Mouse (Mus musculus): ENCODE results near the gene Mast4.
A peak's percentile ranks its signal among the peaks of the same experiment; 100 is the strongest.
"Not testable (repeated sequence)": the region's sequence is repeated elsewhere in the genome, so short reads cannot be mapped to it uniquely, and the experiment has no call there.

Mast4 gene

DNA sequence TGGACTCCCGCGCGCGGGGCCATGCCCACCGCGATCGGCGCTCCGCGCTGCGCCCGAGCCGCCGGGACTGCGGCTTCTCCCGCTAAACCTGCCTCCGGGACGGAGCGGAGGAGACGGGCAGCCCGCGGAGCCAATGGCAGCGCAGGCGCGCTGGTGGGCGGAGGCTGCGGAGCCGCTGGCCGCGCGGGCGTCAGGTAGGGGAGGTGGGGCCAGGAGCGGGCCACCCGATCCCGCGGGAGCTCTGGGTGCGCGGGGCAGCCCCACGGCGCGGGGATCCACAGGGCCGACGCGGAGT, at the start of gene Mast4:
Gene Mast4 (minus strand): TSS at position 106 of the 295 bp plus-strand sequence.
- peak; percentile 29 to 53 for DNase-seq (ENCODE audit: low spot score in 2 of 2)

DNA sequence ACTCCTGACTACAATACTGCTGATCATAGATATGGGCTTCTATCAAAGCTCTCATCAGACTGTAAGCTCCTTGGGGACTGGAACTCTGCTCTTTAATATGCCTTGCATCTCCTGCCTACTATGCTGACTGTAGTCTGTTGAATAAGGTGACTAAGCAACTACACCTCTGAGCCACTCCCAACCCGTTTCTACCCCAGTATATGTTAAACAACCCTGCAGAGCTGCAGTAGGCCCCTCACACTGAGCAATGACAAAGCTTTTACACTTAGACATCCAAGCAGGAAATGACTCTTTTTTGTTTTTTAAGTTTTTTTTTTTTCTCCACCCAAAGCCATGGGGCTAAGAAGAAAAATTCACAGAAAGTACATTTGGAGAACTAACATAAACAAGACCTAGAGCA, 40.2 kb upstream of the Mast4 start:
- no peak for DNase-seq (ENCODE audit: low spot score in 2 of 2)

DNA sequence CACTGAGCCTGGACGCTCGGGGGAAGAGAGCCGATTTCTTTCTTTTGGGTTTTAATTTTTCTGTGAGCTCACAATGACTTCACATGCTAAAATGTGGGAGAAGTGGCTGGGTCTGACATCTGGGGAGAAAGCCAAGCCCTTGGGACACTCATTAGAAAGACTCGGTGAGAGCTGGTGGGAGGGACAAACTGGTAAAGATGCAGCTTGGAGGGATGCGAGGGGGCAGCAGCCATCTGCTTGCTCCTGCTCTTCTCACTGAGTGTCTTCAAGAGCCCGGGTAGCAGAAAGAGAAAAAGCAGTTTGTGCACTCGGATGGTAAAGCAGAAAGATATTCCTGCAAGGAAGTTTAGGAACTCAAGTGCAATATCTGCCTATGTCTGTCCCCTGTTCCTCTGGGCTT, 34.9 kb upstream of the Mast4 start:
- DNase-seq (ENCODE audit: low spot score in 2 of 2), result no peak

DNA sequence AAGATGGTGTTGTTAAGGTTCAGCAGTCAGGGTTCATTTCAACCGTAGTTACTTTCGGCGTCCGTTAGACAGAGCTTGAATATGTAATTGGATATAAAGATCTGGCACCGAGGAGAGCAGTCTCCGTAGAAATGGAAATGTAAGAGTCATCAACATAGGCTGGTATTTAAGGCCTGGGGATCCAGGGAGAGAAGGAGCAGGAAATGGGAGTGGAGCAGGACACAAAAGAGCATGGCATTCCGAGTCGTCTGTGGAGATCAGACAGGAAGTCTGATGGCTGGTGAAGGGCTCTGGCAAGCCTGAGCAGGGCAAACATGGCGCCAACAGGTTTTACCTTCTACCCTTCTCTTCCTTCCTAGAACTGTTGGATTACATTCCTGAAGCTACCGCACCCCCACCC, 28.9 kb upstream of the Mast4 start:
- no peak for DNase-seq (ENCODE audit: low spot score in 2 of 2)

DNA sequence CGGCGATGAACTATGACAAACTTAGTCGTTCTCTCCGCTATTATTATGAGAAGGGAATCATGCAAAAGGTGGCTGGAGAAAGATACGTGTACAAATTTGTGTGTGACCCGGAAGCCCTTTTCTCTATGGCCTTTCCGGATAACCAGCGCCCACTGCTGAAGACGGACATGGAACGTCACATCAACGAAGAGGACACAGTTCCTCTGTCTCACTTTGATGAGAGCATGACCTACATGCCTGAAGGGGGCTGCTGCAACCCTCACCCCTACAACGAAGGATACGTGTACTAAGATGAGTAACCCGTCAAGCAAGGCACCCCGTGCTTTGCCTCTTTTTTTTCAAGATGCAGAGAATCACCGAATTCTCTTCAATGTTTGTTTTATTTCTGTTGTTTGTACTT, 23.1 kb upstream of the Mast4 start:
- not testable (repeated sequence) for DNase-seq (ENCODE audit: low spot score in 2 of 2)

DNA sequence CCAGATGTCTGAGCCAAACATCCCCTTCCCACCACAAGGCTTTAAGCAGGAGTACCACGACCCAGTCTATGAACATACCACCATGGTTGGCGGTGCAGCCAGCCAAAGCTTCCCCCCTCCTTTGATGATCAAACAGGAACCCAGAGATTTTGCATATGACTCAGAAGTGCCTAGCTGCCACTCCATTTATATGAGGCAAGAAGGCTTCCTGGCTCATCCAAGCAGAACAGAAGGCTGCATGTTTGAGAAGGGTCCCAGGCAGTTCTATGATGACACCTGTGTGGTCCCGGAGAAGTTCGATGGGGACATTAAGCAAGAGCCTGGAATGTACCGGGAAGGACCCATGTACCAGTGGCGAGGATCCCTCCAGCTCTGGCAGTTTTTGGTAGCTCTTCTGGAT, 22.6 kb upstream of the Mast4 start:
- not testable (repeated sequence) for DNase-seq (ENCODE audit: low spot score in 2 of 2)

DNA sequence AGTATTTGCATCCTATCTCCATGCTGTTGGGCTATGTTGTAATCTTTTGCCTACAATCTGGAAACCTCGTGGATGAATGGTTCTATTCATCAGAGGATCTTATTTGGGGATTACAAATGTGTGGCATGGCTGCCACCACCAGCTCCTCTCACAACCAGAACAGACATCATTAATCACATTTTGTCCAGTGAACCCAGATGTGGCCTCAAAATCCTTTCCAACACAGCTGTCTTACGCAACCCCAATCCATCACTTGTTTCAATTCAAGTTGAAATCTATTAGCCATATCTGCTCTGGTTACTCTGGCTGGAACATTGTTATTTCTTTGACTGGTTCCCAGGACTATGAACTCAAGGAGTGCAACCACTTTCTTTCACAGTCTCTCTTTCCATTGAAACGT, 20.4 kb upstream of the Mast4 start:
- DNase-seq (ENCODE audit: low spot score in 2 of 2), result no peak

DNA sequence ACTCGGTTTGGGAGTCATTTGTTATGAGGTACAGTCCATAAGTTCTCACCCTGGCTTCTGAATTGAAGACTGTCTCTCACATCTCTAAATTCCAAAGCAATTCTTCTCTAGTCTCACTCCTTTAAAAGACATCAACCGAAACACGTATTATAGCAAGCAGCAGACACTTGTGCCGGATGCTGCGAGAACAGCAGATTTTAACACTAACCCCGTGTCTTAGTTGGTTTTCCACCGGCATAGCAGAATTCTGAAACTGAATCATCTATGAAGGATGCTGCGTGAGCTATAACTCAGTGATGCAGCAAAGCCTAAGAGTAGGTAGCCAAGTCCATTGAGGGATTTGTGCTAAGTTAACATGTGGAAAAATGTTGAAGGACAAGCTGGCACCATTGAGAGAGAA, 10.5 kb upstream of the Mast4 start:
- no peak for DNase-seq (ENCODE audit: low spot score in 2 of 2)

DNA sequence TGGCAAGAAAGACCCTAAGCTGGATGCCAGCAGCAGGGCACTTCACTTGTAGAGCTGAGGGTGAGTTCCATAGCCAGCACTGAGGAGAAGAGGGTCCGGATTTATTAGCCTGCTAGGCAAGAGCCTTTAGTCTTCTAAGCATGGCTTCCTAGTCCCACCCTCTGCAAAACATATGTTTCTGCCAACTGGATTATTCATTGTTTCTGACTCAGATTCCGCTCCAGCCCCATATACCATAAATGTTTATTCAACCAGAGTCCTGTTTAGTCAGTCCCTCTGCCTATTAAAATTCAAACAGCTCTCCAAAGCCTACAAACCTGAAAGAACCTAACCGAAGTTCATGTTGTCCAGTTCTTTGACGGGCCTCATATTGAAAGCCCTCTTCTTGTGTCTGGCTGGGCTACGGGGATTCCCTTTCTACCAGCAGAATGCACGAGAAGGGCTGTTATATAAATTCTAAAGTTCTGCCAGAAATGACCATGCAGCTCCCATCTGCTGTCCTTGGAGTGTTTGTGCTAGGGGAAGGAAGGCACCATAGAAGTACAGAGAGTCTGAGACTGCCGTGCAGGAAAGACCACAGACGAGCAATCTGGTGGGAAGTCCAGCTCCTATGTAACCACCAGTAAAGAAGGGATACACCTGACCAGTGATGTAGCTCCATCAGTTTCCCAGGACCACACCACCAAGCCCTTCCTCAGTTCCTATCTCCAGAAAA, 9.9 kb upstream of the Mast4 start:
- DNase-seq (ENCODE audit: low spot score in 2 of 2), result no peak

DNA sequence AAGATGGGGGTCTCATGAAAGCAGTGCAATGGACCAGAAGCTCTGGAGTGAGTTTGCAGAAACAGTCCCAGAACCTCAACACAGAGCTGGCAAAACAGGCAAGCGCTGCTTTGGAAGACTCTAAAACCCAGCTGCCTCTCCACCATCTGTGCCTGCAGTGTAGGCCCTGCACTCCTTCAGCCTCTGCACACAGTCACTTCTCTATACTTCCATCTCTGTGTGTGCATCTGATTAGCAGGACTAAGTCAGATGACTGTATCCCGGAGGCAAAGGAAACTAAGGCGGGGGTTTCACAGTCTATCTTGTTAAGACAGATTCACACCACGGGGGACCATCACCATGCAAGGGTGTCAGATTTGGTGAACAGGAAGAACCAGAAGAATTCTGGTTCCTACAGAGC, 6.7 kb upstream of the Mast4 start:
- no peak for DNase-seq (ENCODE audit: low spot score in 2 of 2)

DNA sequence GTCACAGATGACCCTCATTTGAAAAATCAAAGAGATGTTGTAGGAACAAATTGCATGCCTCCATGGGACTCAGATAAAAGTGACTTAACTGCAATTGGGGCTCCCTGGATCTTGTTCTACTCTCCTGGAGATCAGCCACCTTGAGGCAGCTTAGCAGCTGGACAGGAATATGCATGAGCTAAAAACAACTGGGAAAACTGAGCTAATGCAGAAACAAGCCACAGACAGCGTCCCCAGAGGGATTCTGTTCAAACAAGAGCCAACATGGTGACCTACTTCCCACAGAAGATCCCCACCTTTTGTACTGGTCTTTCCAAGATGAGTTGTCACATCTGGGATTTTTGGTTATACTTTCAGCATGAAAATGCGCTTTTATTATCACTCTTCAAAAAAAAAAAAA, 4.3 kb upstream of the Mast4 start:
- DNase-seq (ENCODE audit: low spot score in 2 of 2), result no peak

DNA sequence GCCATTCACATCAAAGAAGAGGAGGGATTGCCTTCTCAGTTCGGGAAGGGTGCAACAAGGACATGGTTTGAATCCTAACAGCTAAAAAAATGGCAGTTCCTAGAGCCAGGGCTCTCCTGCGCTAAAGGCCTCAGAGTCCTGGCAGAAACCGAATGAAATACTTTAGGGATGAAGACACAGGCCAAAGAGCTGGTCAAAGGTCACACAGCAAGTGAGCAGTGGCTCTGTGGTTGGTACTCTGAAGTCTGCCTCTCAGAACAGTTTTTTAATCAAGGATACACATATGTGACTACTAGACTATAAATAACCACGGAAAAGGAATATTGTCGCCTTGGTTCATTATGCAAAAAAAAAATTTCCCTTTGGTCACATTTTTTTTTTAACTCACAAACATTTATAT, 1.9 kb upstream of the Mast4 start:
- no peak for DNase-seq (ENCODE audit: low spot score in 2 of 2)

DNA sequence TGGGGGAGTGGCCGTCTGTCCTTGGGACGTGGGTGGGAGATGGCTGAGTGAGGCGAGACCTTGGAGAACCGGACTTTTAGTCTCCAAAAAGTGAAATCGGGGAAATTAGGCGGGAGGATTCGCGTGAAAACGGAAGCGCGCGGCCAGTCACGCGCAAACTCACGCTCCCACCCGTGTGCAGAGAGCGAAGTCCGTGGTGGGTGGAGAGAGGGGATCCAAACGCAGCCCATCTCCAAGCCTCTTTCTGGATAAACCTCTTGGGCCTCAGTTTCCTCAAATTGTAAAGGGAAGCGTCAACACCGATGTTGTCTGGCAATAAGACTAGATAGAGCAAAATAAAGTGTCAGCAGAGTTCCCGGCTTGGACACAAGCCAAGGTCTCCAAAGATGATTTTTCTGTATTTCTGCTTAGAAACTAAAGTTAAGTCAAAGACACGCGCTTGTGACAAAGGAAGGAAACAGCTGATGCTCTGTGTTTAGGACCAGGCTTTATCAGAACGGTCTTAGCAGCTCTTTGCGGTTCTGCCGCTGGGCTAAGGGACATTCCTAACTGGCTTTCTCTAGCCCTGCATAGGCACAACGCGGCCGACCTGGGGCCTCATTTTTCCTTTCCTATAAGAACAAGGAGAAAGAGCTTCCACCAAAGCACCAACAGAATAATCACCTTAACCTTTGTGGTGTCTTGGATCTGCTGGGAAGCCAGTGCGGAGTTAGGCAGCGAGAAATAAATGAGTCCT, 594 bp upstream of the Mast4 start:
- DNase-seq (ENCODE audit: low spot score in 2 of 2), result no peak

DNA sequence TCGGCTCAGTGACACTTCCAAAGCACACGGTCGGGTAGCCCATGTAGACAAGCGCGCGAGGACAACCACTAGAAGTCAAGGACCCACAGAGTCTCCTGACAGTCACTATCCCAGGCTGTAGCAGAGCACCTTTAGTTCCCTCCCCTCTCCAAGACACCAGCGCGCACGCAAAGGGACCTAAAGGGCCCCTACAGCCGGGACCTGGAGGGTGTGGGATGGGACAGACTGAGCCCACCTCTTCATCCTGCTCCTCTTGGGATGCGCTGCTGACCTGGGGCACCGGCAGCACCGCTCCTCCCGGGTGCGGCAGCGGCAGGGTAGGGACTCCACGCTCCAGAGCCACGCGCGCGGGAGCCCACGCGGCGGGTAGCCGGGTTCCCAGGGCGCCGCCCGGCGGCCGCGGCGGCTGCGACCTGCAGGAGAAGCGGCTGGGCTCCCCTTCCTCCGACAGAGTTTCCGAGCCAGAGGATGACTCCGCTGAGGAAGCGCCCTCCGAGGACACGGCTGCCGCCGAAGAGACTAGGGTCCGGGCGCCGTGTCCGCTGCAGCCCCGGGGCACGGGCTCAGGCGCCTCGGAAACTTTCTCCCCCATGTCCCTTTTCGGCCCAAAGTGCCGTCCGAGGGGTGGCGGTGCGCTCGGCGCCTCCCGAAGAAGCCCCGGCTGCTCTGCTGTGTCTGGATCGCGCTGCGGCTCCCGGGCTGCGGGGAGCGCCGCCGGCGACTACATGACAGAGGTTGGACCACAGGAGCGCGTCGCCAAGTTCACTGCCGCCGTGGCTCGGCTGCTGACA, 501 bp downstream of the Mast4 start:
- DNase-seq (ENCODE audit: low spot score in 2 of 2), result peak in 1 of 2 experiments; percentile 11

DNA sequence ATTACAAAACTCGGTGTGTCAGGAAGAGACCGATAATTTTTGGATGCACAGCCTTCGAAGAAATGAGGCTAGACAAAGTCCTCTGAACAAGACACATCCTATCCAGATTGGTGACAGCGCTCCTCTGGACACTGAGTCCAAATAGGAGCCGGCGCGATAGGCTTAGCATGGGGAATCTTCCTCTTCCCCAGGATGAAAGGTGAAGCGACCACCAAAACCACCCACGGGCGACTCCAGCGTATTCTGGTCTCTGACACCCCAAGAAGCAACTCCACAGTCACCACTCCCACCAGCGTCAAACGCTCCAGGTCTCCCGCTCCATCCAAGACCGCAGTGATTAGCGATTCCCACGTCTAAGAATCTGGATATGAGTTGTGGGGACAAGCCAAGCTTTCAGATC, 1.1 kb downstream of the Mast4 start:
- DNase-seq (ENCODE audit: low spot score in 2 of 2), result no peak

DNA sequence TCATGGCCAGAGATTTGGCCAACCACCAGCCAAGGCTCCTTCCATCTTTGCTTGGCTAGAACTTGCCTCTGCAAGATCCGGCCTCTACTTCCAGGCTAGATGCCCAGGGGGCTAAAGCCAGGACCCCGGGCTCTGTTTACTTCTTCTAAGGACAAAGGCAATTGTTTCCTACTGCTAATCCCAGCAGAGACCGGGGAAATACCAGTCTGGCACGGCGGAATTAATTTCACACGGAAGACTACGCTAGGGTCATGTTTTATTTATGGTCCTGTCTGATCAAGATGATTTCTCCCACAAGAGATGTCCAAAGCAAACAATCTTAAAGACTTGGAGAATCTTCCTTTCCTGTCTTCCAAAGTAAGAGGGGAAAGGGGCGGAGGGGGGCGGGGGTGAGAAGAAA, 1.6 kb downstream of the Mast4 start:
- no peak for DNase-seq (ENCODE audit: low spot score in 2 of 2)

DNA sequence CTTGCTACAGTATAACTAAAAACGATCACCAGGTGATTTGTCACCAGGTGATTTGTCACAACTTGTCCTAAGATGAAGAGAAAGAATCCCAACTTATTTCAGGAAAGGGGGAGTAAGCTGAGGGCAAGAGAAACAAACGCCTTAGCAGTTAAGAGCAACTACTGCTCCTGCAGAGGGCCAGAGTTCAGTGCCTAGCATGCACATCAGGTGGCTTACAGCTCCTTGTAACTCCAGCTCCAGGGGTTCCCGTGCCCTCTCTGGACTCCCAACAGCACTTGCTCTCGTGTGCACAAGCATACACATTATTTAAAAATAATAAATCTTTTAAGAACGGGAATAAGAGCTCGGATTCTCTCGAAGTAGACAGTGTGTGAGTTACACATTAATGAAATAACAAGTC, 3.2 kb downstream of the Mast4 start:
- no peak for DNase-seq (ENCODE audit: low spot score in 2 of 2)

DNA sequence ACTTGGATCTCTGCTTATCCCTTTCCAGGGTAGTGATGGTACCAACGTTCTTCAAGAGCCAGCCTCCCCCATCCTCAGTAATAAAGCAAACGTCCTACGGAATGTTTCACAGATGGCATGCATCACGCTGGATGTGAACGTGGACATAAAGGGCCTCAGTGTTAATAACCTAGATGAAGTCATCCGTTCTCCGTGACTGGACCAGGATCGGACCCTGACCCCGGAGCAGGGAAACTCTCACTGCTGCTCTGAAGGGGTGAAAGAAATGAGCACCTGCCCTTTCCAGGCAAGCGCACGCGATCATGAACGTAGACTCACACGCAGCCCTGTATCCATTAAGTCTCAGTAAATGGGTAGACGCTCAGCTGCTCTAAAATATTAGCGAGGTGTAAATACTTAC, 6.0 kb downstream of the Mast4 start:
- no peak for DNase-seq (ENCODE audit: low spot score in 2 of 2)

DNA sequence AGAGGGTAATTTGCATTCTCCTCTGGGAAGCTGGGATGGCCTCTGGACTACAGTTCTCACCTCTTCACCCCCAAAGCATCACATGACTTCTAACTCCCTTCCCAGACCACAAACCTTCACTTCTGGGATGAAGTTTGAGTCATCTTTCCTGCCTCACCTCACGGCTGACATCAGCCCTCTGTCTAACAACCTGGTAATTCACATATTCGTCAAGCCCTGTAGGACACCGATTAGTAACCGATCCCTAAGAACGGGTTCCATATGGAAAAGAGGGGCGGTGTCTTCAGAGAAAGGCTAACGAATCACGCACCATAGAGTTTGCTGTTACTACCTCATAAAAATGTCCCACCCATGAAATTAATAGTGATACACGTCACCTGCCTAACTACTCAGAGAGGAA, 6.5 kb downstream of the Mast4 start:
- DNase-seq (ENCODE audit: low spot score in 2 of 2), result no peak

DNA sequence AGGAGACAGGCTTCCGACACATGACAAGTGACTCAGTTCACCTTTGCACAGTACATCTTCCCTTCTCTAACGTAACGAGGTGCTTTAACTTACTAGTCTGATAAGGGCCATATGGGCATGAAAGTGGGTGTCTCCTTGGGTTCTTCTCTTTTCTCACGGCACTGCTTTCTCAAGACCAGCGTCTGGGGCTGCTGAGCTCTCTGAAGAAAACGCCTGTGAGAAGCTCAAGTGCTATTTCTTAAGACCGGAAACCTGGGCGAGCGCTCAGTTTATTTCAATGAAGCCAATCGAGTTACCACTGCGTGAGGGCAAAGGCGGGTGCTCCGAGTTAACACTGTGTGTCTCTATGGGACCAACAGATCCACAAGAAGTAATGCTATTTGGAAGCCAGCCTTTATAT, 8.1 kb downstream of the Mast4 start:
- no peak for DNase-seq (ENCODE audit: low spot score in 2 of 2)

DNA sequence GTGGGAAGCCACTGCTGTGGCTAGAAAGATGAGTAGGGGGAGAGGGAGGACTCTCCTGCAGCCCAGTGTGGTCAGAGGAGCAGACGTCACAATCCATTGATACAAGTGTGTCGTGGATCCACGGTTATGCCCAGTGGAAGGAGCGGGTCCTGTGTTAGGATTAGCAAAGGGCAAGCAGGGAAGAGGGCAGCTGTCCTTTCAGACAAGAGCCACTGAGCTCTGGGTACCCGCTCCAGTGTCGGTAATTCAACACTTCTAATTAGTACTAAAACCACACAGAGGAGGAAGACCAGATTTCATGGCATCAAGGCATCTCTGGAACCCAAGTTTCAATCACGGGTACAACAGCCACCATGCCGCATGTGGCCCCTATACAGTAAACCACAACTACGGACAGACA, 14.4 kb downstream of the Mast4 start:
- DNase-seq (ENCODE audit: low spot score in 2 of 2), result no peak

DNA sequence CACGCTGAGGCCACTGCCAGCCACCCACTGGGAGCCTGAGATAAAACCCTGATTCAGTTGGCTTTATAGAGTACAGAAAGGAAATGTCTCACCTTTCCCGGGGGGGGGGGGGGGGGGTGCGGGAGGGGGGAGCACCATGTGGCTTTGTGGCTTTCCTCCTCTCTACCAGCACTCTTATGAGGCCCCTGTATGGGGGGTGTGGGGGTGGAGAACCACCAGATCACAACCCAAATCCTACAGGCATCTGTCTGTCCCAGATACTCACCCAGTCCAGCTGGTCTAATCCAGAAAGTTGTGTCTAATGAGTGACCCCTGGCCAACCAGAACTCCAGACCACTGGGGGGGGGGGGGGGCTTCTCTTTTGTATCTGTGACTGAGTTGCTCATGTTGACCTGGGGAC, 15.0 kb downstream of the Mast4 start:
- DNase-seq (ENCODE audit: low spot score in 2 of 2), result no peak

DNA sequence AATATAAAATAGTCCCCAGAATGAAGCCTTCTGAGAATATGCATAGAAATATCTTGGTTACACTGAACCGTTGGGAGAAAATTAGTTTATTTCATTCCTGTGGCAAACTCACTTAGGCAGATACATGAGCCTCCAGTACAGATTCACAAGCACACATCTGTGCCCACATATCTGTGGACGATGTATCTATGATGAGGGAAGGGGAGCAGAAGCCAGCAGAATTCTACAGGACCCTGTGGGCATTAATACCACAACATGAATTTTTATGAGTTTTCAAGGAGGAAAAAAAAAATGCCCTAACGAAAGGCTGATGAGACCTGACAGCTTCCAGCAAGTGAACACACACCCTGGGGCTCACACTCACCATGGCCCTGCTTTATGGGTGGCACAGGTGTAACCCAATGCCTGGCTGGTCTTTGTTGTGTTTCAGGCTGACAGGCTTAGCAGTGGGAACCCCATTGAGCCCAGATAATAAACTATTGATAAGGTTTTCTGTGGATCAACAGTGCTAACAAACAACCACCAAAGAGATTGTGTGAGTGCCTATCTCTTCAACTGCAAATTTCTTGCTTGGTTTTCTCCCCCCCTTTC, 17.4 kb downstream of the Mast4 start:
- no peak for DNase-seq (ENCODE audit: low spot score in 2 of 2)
